Mouse (Mus musculus): ENCODE measurements around the gene Got2.

- TF ChIP-seq CTCF (conservative IDR thresholded peaks at IDR 0.05; ENCODE audit: insufficient read depth, insufficient read length, low read depth, low read length), result no peak
- TF ChIP-seq POLR2A (IDR thresholded peaks at IDR 0.05; ENCODE audit: low read depth, low read length), result no peak
Observed at GRCm38 (mm10) chr8:95871690-95872089, 16.7 kb downstream of the Got2 start.
